Mouse (Mus musculus): ENCODE data around the gene Gm8947. TPM values are rescaled to one million over a fixed set of nuclear protein-coding genes. Genes with fewer than 3 reads are reported as not detected.
"Not testable (repeated sequence)": the region's sequence is repeated elsewhere in the genome, so short reads cannot be mapped to it uniquely, and the experiment has no call there.

Gm8947 gene
- total and polyA plus RNA-seq, 3 experiments = not detected

- DNase-seq; H3K27ac ChIP-seq; intact Hi-C loops (cut with DNase I); H3K4me1 ChIP-seq (ENCODE audit: control insufficient read depth, insufficient read depth, low read length); H3K4me3 ChIP-seq; H3K27me3 ChIP-seq (ENCODE audit: control insufficient read depth, insufficient read depth, low read length); H3K9ac ChIP-seq (ENCODE audit: low read depth, low read length); H3K36me3 ChIP-seq (ENCODE audit: control insufficient read depth, insufficient read depth, low read length); H3K79me2 ChIP-seq (replicated peaks; ENCODE audit: control insufficient read depth, insufficient read depth, low read length): not testable (repeated sequence)
- WGBS = 90% methylated on average over 4 of the region's 4 CpGs
These were observed 5.9 kb downstream of the Gm8947 start, which contains the start of gene Gm47995 for GRCm38 (mm10) chr1:151198120-151198519. TSS of gene Gm47995 (plus strand) at chr1:151198448.

DNA sequence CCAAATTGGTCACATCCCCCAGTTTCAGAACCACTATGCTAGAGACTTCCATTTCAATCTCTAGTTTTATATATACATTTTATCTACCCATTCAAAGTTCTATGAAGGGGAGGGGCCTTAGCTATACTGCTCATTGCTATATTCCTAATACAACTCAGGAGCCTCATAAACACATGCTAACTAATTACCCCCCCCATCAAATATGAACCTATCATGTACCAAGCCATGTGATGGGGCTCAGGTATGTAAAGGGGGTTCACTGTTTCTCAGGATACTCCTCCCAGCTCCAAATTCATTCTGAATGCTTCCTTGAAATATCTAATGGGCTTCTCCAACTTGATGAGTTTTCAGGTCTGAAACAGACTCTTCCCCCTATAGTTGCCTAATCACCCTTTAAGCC lies 8.4 kb downstream of the Gm8947 start:
- intact Hi-C loops (cut with DNase I); H3K4me1 ChIP-seq (ENCODE audit: control insufficient read depth, insufficient read depth, low read length); H3K27ac ChIP-seq; H3K27me3 ChIP-seq (ENCODE audit: control insufficient read depth, insufficient read depth, low read length); H3K36me3 ChIP-seq (ENCODE audit: control insufficient read depth, insufficient read depth, low read length); H3K79me2 ChIP-seq (replicated peaks; ENCODE audit: control insufficient read depth, insufficient read depth, low read length); H3K9ac ChIP-seq (ENCODE audit: low read depth, low read length); DNase-seq; H3K4me3 ChIP-seq: not testable (repeated sequence)

GRCm38 (mm10) chr1:151202771-151203170 lies 10.6 kb downstream of the Gm8947 start:
- H3K9ac ChIP-seq (ENCODE audit: low read depth, low read length); H3K4me1 ChIP-seq (ENCODE audit: control insufficient read depth, insufficient read depth, low read length); intact Hi-C loops (cut with DNase I); H3K27me3 ChIP-seq (ENCODE audit: control insufficient read depth, insufficient read depth, low read length); H3K27ac ChIP-seq; H3K4me3 ChIP-seq; H3K36me3 ChIP-seq (ENCODE audit: control insufficient read depth, insufficient read depth, low read length); H3K79me2 ChIP-seq (replicated peaks; ENCODE audit: control insufficient read depth, insufficient read depth, low read length); DNase-seq: not testable (repeated sequence)
- WGBS = 52% methylated on average over 3 of the region's 5 CpGs

GRCm38 (mm10) chr1:151203818-151204217 lies 11.6 kb downstream of the Gm8947 start, which contains the start of gene 3110040M04Rik:
TSS of gene 3110040M04Rik (plus strand) at chr1:151204121.
- H3K79me2 ChIP-seq (replicated peaks; ENCODE audit: control insufficient read depth, insufficient read depth, low read length); H3K4me3 ChIP-seq; H3K9ac ChIP-seq (ENCODE audit: low read depth, low read length); H3K4me1 ChIP-seq (ENCODE audit: control insufficient read depth, insufficient read depth, low read length); intact Hi-C loops (cut with DNase I); H3K27ac ChIP-seq; H3K27me3 ChIP-seq (ENCODE audit: control insufficient read depth, insufficient read depth, low read length); DNase-seq; H3K36me3 ChIP-seq (ENCODE audit: control insufficient read depth, insufficient read depth, low read length): not testable (repeated sequence)
- no CpG with 5 or more reads among the region's 6 CpGs for WGBS

GRCm38 (mm10) chr1:151208493-151208892 lies 16.3 kb downstream of the Gm8947 start:
- intact Hi-C loops (cut with DNase I); DNase-seq; H3K27me3 ChIP-seq (ENCODE audit: control insufficient read depth, insufficient read depth, low read length); H3K79me2 ChIP-seq (replicated peaks; ENCODE audit: control insufficient read depth, insufficient read depth, low read length); H3K36me3 ChIP-seq (ENCODE audit: control insufficient read depth, insufficient read depth, low read length); H3K4me3 ChIP-seq; H3K9ac ChIP-seq (ENCODE audit: low read depth, low read length); H3K27ac ChIP-seq; H3K4me1 ChIP-seq (ENCODE audit: control insufficient read depth, insufficient read depth, low read length): not testable (repeated sequence)
- 51% methylated on average over 3 of the region's 5 CpGs for whole genome bisulfite sequencing

GRCm38 (mm10) chr1:151208944-151209343 lies 16.8 kb downstream of the Gm8947 start:
- H3K4me3 ChIP-seq; intact Hi-C loops (cut with DNase I); H3K4me1 ChIP-seq (ENCODE audit: control insufficient read depth, insufficient read depth, low read length); H3K9ac ChIP-seq (ENCODE audit: low read depth, low read length); H3K79me2 ChIP-seq (replicated peaks; ENCODE audit: control insufficient read depth, insufficient read depth, low read length); H3K36me3 ChIP-seq (ENCODE audit: control insufficient read depth, insufficient read depth, low read length); DNase-seq; H3K27me3 ChIP-seq (ENCODE audit: control insufficient read depth, insufficient read depth, low read length); H3K27ac ChIP-seq: not testable (repeated sequence)

DNA sequence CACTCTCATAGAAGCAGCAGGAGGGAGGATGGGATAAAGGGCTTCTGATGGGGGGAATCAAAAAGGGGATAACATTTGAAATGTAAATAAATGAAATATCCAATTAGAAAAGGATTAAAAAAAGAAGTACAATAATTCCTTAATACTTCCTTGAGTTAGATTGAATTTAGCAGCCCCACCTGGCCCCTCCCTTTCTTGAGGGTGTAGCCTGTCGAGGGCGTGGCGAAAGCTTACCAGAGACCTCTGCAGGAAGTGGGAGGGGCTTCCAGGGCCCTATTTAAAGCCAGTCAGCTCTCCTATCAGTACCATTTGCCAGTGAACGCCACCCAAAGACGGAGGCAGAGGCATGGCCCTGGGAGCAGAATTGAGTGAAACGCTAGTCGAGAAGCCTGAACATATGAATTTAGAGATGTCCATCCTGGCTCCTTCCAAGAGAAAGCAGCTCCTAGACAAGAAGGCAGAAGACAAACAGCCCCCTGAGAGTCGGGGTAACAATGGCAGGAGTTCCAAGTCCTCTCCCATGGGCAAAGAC lies 17.7 kb downstream of the Gm8947 start, which contains the start of gene Gm47996:
TSS of gene Gm47996 (plus strand) at position 308 of the 532 bp plus-strand sequence.
- H3K79me2 ChIP-seq (replicated peaks; ENCODE audit: control insufficient read depth, insufficient read depth, low read length); H3K4me1 ChIP-seq (ENCODE audit: control insufficient read depth, insufficient read depth, low read length); H3K36me3 ChIP-seq (ENCODE audit: control insufficient read depth, insufficient read depth, low read length); H3K4me3 ChIP-seq; H3K27me3 ChIP-seq (ENCODE audit: control insufficient read depth, insufficient read depth, low read length); DNase-seq; H3K27ac ChIP-seq; H3K9ac ChIP-seq (ENCODE audit: low read depth, low read length); intact Hi-C loops (cut with DNase I): not testable (repeated sequence)
- 79% methylated on average over 5 of the region's 8 CpGs for WGBS

DNA sequence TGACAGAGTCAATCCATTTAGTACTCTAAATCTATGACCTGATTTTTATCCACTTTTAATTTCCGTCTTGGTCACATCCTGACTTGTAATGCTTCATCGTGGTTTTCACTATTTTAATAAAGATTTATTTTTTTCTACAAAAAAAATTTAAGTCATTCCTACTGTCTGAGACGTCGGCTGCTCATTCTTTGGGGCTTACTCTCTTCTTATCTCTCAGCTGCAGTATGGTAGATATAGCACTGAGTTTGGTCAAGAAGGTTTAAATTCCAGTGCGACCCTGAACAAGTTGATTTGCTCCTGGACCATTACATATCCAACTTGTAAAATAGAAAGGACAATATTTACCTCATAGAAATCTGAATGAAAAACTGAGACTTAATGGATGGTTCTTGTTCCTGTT lies 19.5 kb downstream of the Gm8947 start:
- H3K36me3 ChIP-seq (ENCODE audit: control insufficient read depth, insufficient read depth, low read length); H3K79me2 ChIP-seq (replicated peaks; ENCODE audit: control insufficient read depth, insufficient read depth, low read length); H3K9ac ChIP-seq (ENCODE audit: low read depth, low read length); DNase-seq; intact Hi-C loops (cut with DNase I); H3K27me3 ChIP-seq (ENCODE audit: control insufficient read depth, insufficient read depth, low read length); H3K4me1 ChIP-seq (ENCODE audit: control insufficient read depth, insufficient read depth, low read length); H3K4me3 ChIP-seq; H3K27ac ChIP-seq: not testable (repeated sequence)
- 73% methylated on average over 5 of the region's 5 CpGs for WGBS
